Mouse (Mus musculus) midbrain, postnatal 0 days (tissue): Measurements from ENCODE around the gene Hpcal1. TPM values are rescaled to one million over a fixed set of nuclear protein-coding genes. Genes with fewer than 3 reads are reported as not detected.
A peak's percentile ranks its signal among the peaks of the same experiment; 100 is the strongest.

Source experiments
- ATAC-seq: fragments of 200-750 bp; cut with Nextera tagmentation; 2 replicates; pipeline ENCODE4 v1.8.0; 2017; ENCODE audit warnings: moderate number of reproducible peaks, mild to moderate bottlenecking, moderate TSS enrichment, moderate library complexity; ENCODE audit not compliant: low FRiP score
- DNase-seq: peaks from one replicate; pipeline ENCODE4 v3.0.0-alpha.2; 2015; ENCODE audit warnings: low spot score
- H3K27ac ChIP-seq: fragments of 300-500 bp; sonication (generic); 2 replicates; pipeline ENCODE4 v1.5.1; 2014; ENCODE audit warnings: low read depth, mild to moderate bottlenecking, low read length, mixed read lengths
- H3K27me3 ChIP-seq: fragments of 300-500 bp; sonication (generic); 2 replicates; pipeline ENCODE4 v1.6.1; 2014; ENCODE audit warnings: low read length, control low read depth, mixed read lengths; ENCODE audit not compliant: insufficient read depth
- H3K36me3 ChIP-seq: fragments of 300-500 bp; sonication (generic); 2 replicates; pipeline ENCODE4 v1.6.1; 2014; ENCODE audit warnings: low read length, control low read depth, mixed read lengths; ENCODE audit not compliant: insufficient read depth
- H3K4me1 ChIP-seq: fragments of 300-500 bp; sonication (generic); 2 replicates; pipeline ENCODE4 v1.6.1; 2014; ENCODE audit warnings: mild to moderate bottlenecking, control low read depth, antibody characterized with exemption, low read length, mixed read lengths; ENCODE audit not compliant: insufficient read depth
- H3K4me2 ChIP-seq: fragments of 300-500 bp; sonication (generic); 2 replicates; pipeline ENCODE4 v1.6.1; 2014; ENCODE audit warnings: low read depth, mild to moderate bottlenecking, low read length, mixed read lengths; ENCODE audit not compliant: poor library complexity, severe bottlenecking
- H3K4me3 ChIP-seq: fragments of 300-500 bp; sonication (generic); 2 replicates; pipeline ENCODE4 v1.5.1; 2014; ENCODE audit warnings: low read depth, mild to moderate bottlenecking, low read length, moderate library complexity
- H3K9ac ChIP-seq: fragments of 300-500 bp; sonication (generic); replicated peaks from 2 replicates; pipeline ENCODE4 v1.6.1; 2014; ENCODE audit warnings: mild to moderate bottlenecking, low read length, moderate library complexity, mixed read lengths; ENCODE audit not compliant: poor library complexity, severe bottlenecking
- H3K9me3 ChIP-seq: fragments of 300-500 bp; sonication (generic); 2 replicates; pipeline ENCODE4 v1.6.1; 2016; ENCODE audit warnings: low read length, control low read depth
- CTCF ChIP-seq: IDR thresholded peaks from 2 replicates; pipeline ENCODE4 v1.5.1; 2016; ENCODE audit warnings: antibody characterized with exemption, mild to moderate bottlenecking
- WGBS: fragments of 180-500 bp; shearing (Covaris S2); extraction: QIAGEN DNeasy Blood & Tissue Kit; methylation state at CpG from one replicate; pipeline ENCODE4 v1.1.7; 2014; 5-methylcytosine and 5-hydroxymethylcytosine counted together
- polyA plus RNA-seq: library from polyadenylated mRNA; unstranded; fragments of >200 nt; fragmentation: Nextera tagmentation; extraction: Ambion mirVana; gene quantifications from 2 replicates; pipeline ENCODE4 v1.2.1, GENCODE M21; 2015
- total RNA-seq: library from RNA; depleted of rRNA; stranded (reverse); fragments of >200 nt; gene quantifications from 2 replicates; pipeline ENCODE4 v1.2.3, GENCODE M21; 2014

Gene Hpcal1
- total and polyA plus RNA-seq, 2 experiments from 2014 or later: 94.0 to 139 TPM

DNA sequence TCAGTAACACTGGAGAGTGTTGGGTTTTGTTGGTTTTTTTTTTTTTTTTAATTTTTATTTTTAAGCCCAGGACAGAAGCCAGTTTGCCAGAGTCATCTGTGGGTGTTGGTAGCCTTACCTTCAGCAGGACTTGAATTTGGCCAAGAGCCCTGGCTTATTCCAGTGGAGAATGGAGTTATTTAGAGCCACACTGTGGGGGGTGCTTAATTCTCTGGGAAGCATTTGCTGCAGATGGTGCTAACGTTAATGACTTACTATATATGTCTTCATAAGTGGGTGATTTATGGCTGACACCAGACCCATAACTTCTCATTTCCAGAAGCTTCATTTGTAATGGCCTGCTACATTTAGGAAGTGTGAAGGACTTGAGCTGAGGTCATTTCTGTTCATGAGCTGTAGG is 21.9 kb downstream of the Hpcal1 start:
- H3K27ac ChIP-seq: no peak overlapping the region
- DNase-seq: no peak
- H3K36me3 ChIP-seq: no peaks in the 10 kb centered on the region
- H3K27me3 ChIP-seq: no peaks in the 10 kb centered on the region
- 55% methylated on average over 1 of the region's 1 CpGs for WGBS
- H3K4me3 ChIP-seq: no peak overlapping the region
- no peak for ATAC-seq
- H3K9ac ChIP-seq: no peak overlapping the region
- no peaks in the 10 kb centered on the region for H3K4me1 ChIP-seq
- no peak for TF ChIP-seq CTCF
- H3K4me2 ChIP-seq: no peak overlapping the region
- no peaks in the 10 kb centered on the region for H3K9me3 ChIP-seq

- ATAC-seq (no peak), DNase-seq (no peak)
- no peak for TF ChIP-seq CTCF
- Histone ChIP-seq H3K4me2 (no peak overlapping the region), H3K4me1 (no peaks in the 10 kb centered on the region), H3K9ac (no peak overlapping the region), H3K9me3 (no peaks in the 10 kb centered on the region), H3K4me3 (no peak overlapping the region), H3K36me3 (no peaks in the 10 kb centered on the region), H3K27ac (no peak overlapping the region), H3K27me3 (no peaks in the 10 kb centered on the region)
- 98% methylated on average over 4 of the region's 4 CpGs for WGBS
These were observed 25.2 kb downstream of the Hpcal1 start for GRCm38 (mm10) chr12:17715720-17716478.

- H3K9me3 ChIP-seq: no peaks in the 10 kb centered on the region
- no peaks in the 10 kb centered on the region for H3K27me3 ChIP-seq
- WGBS: 83% methylated on average over 1 of the region's 1 CpGs
- TF ChIP-seq CTCF: no peak
- DNase-seq (no peak), ATAC-seq (no peak)
- H3K36me3 ChIP-seq: no peaks in the 10 kb centered on the region
- H3K4me1 ChIP-seq: no peaks in the 10 kb centered on the region
- no peak overlapping the region for H3K4me3 ChIP-seq
- no peak overlapping the region for H3K27ac ChIP-seq
- H3K4me2 ChIP-seq: no peak overlapping the region
- no peak overlapping the region for H3K9ac ChIP-seq
These were observed 26.6 kb downstream of the Hpcal1 start for GRCm38 (mm10) chr12:17717257-17717656.

- no peak overlapping the region for H3K27ac ChIP-seq
- no peaks in the 10 kb centered on the region for H3K9me3 ChIP-seq
- H3K4me3 ChIP-seq: no peak overlapping the region
- no peak overlapping the region for H3K9ac ChIP-seq
- no peaks in the 10 kb centered on the region for H3K27me3 ChIP-seq
- no peaks in the 10 kb centered on the region for H3K36me3 ChIP-seq
- ATAC-seq: no peak
- H3K4me1 ChIP-seq: no peaks in the 10 kb centered on the region
- no peak for TF ChIP-seq CTCF
- H3K4me2 ChIP-seq: no peak overlapping the region
- DNase-seq: no peak
- 68% methylated on average over 6 of the region's 6 CpGs for WGBS
These were observed 27.5 kb downstream of the Hpcal1 start for GRCm38 (mm10) chr12:17718146-17718545.

GRCm38 (mm10) chr12:17721058-17721457 is 30.4 kb downstream of the Hpcal1 start:
- DNase-seq (peak; percentile 42), ATAC-seq (no peak)
- H3K4me1 ChIP-seq: no peaks in the 10 kb centered on the region
- H3K9me3 ChIP-seq: no peaks in the 10 kb centered on the region
- no peak overlapping the region for H3K4me2 ChIP-seq
- H3K4me3 ChIP-seq: no peak overlapping the region
- no peak for TF ChIP-seq CTCF
- H3K36me3 ChIP-seq: no peaks in the 10 kb centered on the region
- H3K27ac ChIP-seq: no peak overlapping the region
- H3K27me3 ChIP-seq: no peaks in the 10 kb centered on the region
- H3K9ac ChIP-seq: no peak overlapping the region

DNA sequence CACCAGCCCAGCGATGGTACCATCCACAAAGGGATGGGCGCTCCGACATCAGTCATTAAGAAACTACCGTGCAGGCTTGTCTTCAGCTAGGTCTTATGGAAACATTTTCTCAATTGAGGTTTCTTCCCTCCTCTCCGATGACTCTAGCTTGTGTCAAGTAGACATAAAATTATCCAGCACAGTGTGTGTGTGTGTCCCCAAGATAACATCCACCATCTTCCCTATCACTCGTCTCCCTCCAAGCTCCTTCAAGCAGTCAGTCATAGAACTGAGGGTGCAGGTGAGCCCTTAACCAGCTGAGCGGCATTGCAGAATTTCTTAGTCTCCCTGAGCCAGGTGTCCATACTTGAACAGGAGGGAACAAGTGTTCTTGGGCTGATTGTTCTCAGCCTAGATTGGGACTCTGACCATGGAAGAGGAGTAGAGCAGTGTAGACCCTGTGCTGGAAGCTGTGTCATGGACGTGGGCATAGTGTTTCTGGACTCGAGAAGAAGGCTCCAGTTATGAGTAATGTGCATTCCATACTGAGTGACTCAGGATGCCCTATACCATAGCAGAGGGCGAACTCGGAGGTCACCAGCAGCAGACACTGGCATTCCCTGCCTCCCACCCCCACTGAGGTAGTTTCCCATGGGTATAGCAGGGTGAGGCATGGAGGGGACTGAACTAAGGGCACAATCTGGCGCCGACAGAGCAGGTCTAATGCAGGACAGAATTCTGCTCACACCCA is 32.0 kb downstream of the Hpcal1 start:
- no peak overlapping the region for H3K27ac ChIP-seq
- H3K4me3 ChIP-seq: no peak overlapping the region
- ATAC-seq (no peak), DNase-seq (no peak)
- no peak for TF ChIP-seq CTCF
- no peak overlapping the region for H3K9ac ChIP-seq
- H3K4me2 ChIP-seq: no peak overlapping the region
- H3K9me3 ChIP-seq: no peaks in the 10 kb centered on the region
- 97% methylated on average over 13 of the region's 13 CpGs for WGBS
- no peaks in the 10 kb centered on the region for H3K27me3 ChIP-seq
- H3K4me1 ChIP-seq: no peaks in the 10 kb centered on the region
- H3K36me3 ChIP-seq: no peaks in the 10 kb centered on the region
